Mouse (Mus musculus) ES-E14 (cell line): ENCODE results near the gene Smurf2.

Experiments
- CHD2 ChIP-seq: IDR thresholded peaks from 2 replicates; pipeline ENCODE4 v1.6.1; 2014; ENCODE audit warnings: mild to moderate bottlenecking, low read depth, low read length, inconsistent platforms
- HCFC1 ChIP-seq: IDR thresholded peaks from 2 replicates; pipeline ENCODE4 v1.6.1; 2012; ENCODE audit warnings: low read length, inconsistent platforms, borderline replicate concordance; ENCODE audit not compliant: insufficient read depth
- MAFK ChIP-seq: IDR thresholded peaks from 2 replicates; pipeline ENCODE4 v1.6.1; 2014; ENCODE audit warnings: mild to moderate bottlenecking, low read depth, low read length, inconsistent platforms; ENCODE audit not compliant: insufficient read depth

DNA sequence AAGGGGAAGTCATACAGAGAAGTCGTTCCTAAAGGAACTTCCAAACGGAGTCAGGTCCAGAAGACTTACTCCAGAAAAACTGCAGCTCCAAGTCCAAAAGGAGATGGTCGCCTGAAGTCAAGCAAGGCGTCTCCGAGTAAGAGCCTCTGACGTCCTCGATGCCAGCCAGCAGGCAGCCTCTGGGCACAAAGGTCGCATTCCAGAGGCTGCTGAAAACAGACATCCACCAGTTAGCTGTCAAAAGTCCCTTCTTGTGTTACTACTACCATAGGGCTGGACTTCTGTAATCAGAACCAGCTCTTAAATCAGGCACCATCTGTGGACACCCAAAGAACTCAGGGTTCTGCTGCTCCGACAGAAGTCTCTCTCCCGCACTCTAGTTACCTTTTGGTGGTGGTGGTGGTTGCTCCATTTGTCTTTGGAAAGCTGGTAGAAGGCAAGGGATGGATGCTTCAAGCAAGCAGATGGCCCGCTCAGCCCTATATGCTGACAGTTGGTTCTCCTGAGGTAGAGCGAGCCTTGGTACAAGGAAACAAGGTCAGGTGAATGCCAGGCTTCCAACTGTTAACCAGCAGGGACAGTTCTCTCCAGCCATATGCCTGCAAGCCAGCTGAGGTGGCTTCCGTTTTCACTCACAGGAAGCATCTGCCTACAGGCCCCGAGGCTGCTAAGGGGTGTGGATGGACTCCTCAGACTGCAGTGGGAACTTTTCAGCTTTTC is 105.8 kb downstream of the Smurf2 start:
- TF ChIP-seq MAFK (no peak), CHD2 (no peak), HCFC1 (no peak)
